Mouse (Mus musculus): ENCODE results near the gene Gm9837.

- TF ChIP-seq CTCF (IDR thresholded peaks at IDR 0.05; ENCODE audit: low read depth, low read length) (no peak), POLR2A (IDR thresholded peaks at IDR 0.05; ENCODE audit: extremely low read depth, insufficient read depth, low read length) (no peak)
Observed at GRCm38 (mm10) chr11:53425251-53425650, 45.0 kb downstream of the Gm9837 start.

All from liver, adult 2 months (tissue).